Mouse (Mus musculus): Measurements from ENCODE around the gene Tsga10ip.
A peak's percentile ranks its signal among the peaks of the same experiment; 100 is the strongest.
"Not testable (repeated sequence)": the region's sequence is repeated elsewhere in the genome, so short reads cannot be mapped to it uniquely, and the experiment has no call there.

Tsga10ip gene

GRCm38 (mm10) chr19:5388588-5389242 lies 13.6 kb downstream of the Tsga10ip start, which contains the start of gene Sart1:
Sart1 (minus strand) TSS chr19:5388703.
- DNase-seq = peak; percentile 96

GRCm38 (mm10) chr19:5388011-5388441 lies 14.3 kb downstream of the Tsga10ip start:
- DNase-seq = peak in 1 of 2 experiments; percentile 64

GRCm38 (mm10) chr19:5384715-5385114 lies 17.6 kb downstream of the Tsga10ip start:
- DNase-seq = no peak

GRCm38 (mm10) chr19:5383326-5383725 lies 19.0 kb downstream of the Tsga10ip start:
- no peak for DNase-seq

- no peak for DNase-seq
Observed at GRCm38 (mm10) chr19:5377446-5377845, 24.9 kb downstream of the Tsga10ip start.

GRCm38 (mm10) chr19:5374748-5375147 lies 27.6 kb downstream of the Tsga10ip start:
- no peak for DNase-seq

GRCm38 (mm10) chr19:5374177-5374576 lies 28.1 kb downstream of the Tsga10ip start:
- no peak for DNase-seq

- DNase-seq = no peak
Observed at GRCm38 (mm10) chr19:5372724-5373123, 29.6 kb downstream of the Tsga10ip start.

GRCm38 (mm10) chr19:5370932-5371331 lies 31.4 kb downstream of the Tsga10ip start:
- DNase-seq = no peak

- DNase-seq = no peak
Observed at GRCm38 (mm10) chr19:5367455-5367854, 34.9 kb downstream of the Tsga10ip start.

GRCm38 (mm10) chr19:5367053-5367359 lies 35.3 kb downstream of the Tsga10ip start, which contains the start of gene Banf1:
Banf1 (minus strand) TSS chr19:5367168.
- no peak for DNase-seq

GRCm38 (mm10) chr19:5366175-5367052 lies 35.9 kb downstream of the Tsga10ip start, which contains the start of gene Eif1ad:
Eif1ad (plus strand) TSS chr19:5366741.
- DNase-seq = peak; percentile 96 to 97

GRCm38 (mm10) chr19:5365751-5366150 lies 36.6 kb downstream of the Tsga10ip start:
- peak in 1 of 2 experiments; percentile 47 for DNase-seq

- DNase-seq = no peak
Observed at GRCm38 (mm10) chr19:5364124-5364523, 38.2 kb downstream of the Tsga10ip start.

- DNase-seq = no peak
Observed at GRCm38 (mm10) chr19:5362186-5362585, 40.1 kb downstream of the Tsga10ip start.

- DNase-seq = no peak
Observed at GRCm38 (mm10) chr19:5356080-5356479, 46.2 kb downstream of the Tsga10ip start.

- no peak for DNase-seq
Observed at GRCm38 (mm10) chr19:5353609-5354008, 48.7 kb downstream of the Tsga10ip start.

- DNase-seq = not testable (repeated sequence)
Observed at GRCm38 (mm10) chr19:5349502-5349873, 52.8 kb downstream of the Tsga10ip start, which contains the start of gene Cst6. Cst6 (minus strand) TSS chr19:5349574.

- DNase-seq = peak; percentile 59 to 61
Observed at GRCm38 (mm10) chr19:5348526-5349501, 53.5 kb downstream of the Tsga10ip start.

GRCm38 (mm10) chr19:5348064-5348463 lies 54.3 kb downstream of the Tsga10ip start:
- no peak for DNase-seq

- DNase-seq = no peak
Observed at GRCm38 (mm10) chr19:5345297-5346131, 56.8 kb downstream of the Tsga10ip start.

GRCm38 (mm10) chr19:5341360-5341759 lies 61.0 kb downstream of the Tsga10ip start:
- no peak for DNase-seq

Measured in cerebellum, postnatal 14 days (tissue).